Mouse (Mus musculus): ENCODE data around the gene Tlx2. TPM values are rescaled to one million over a fixed set of nuclear protein-coding genes. Genes with fewer than 3 reads are reported as not detected.

Tlx2 gene
- total RNA-seq, 1 experiment, result 0.58 TPM

GRCm38 (mm10) chr6:83024421-83024820, 45.7 kb downstream of the Tlx2 start:
- Histone ChIP-seq H3K36me3 (ENCODE audit: control insufficient read depth, insufficient read depth, low read length, poor library complexity, severe bottlenecking) (no peaks in the 10 kb centered on the region), H3K9me3 (ENCODE audit: control insufficient read depth, insufficient read depth, low read depth, low read length) (no peaks in the 10 kb centered on the region), H3K27ac (ENCODE audit: insufficient read depth, low read depth, low read length, poor library complexity, severe bottlenecking) (no peak overlapping the region), H3K9ac (ENCODE audit: insufficient read depth, low read depth, low read length, poor library complexity, severe bottlenecking) (no peak overlapping the region), H3K4me1 (ENCODE audit: control insufficient read depth in 2 of 2, insufficient read depth in 2 of 2, low read length in 2 of 2, poor library complexity in 1 of 2) (no peaks in the 10 kb centered on the region), H3K4me3 (ENCODE audit: insufficient read depth in 1 of 2, low read depth in 1 of 2, low read length in 2 of 2, poor library complexity in 1 of 2, severe bottlenecking in 1 of 2) (no peak overlapping the region)
- no peak for DNase-seq (ENCODE audit: low read depth, low spot score)
- TF ChIP-seq MAFK (IDR thresholded peaks at IDR 0.05; ENCODE audit: insufficient read depth, low read depth, low read length) (no peak), ZNF384 (IDR thresholded peaks at IDR 0.05; ENCODE audit: low read depth, low read length) (no peak), HCFC1 (IDR thresholded peaks at IDR 0.05; ENCODE audit: borderline replicate concordance, insufficient read depth, low read length) (no peak), ZC3H11A (IDR thresholded peaks at IDR 0.05; ENCODE audit: borderline replicate concordance, low read depth, low read length) (no peak), CHD2 (IDR thresholded peaks at IDR 0.05; ENCODE audit: low read depth, low read length) (no peak)
- in situ Hi-C loops (cut with MboI; ENCODE audit: low sequenced_read_pairs in 2 of 2, unreplicated experiment in 2 of 2), result no loop called here

- in situ Hi-C loops (cut with MboI; ENCODE audit: low sequenced_read_pairs in 2 of 2, unreplicated experiment in 2 of 2), result no loop called here
- Histone ChIP-seq H3K9me3 (ENCODE audit: control insufficient read depth, insufficient read depth, low read depth, low read length) (no peaks in the 10 kb centered on the region), H3K9ac (ENCODE audit: insufficient read depth, low read depth, low read length, poor library complexity, severe bottlenecking) (no peak overlapping the region), H3K27ac (ENCODE audit: insufficient read depth, low read depth, low read length, poor library complexity, severe bottlenecking) (no peak overlapping the region), H3K4me3 (ENCODE audit: insufficient read depth in 1 of 2, low read depth in 1 of 2, low read length in 2 of 2, poor library complexity in 1 of 2, severe bottlenecking in 1 of 2) (no peak overlapping the region), H3K36me3 (ENCODE audit: control insufficient read depth, insufficient read depth, low read length, poor library complexity, severe bottlenecking) (no peaks in the 10 kb centered on the region), H3K4me1 (ENCODE audit: control insufficient read depth in 2 of 2, insufficient read depth in 2 of 2, low read length in 2 of 2, poor library complexity in 1 of 2) (no peaks in the 10 kb centered on the region)
- TF ChIP-seq ZNF384 (IDR thresholded peaks at IDR 0.05; ENCODE audit: low read depth, low read length) (no peak), CHD2 (IDR thresholded peaks at IDR 0.05; ENCODE audit: low read depth, low read length) (no peak), HCFC1 (IDR thresholded peaks at IDR 0.05; ENCODE audit: borderline replicate concordance, insufficient read depth, low read length) (no peak), MAFK (IDR thresholded peaks at IDR 0.05; ENCODE audit: insufficient read depth, low read depth, low read length) (no peak), ZC3H11A (IDR thresholded peaks at IDR 0.05; ENCODE audit: borderline replicate concordance, low read depth, low read length) (no peak)
- DNase-seq (ENCODE audit: low read depth, low spot score), result no peak
These were observed 46.3 kb downstream of the Tlx2 start for GRCm38 (mm10) chr6:83023786-83024185.

- Histone ChIP-seq H3K27ac (ENCODE audit: insufficient read depth, low read depth, low read length, poor library complexity, severe bottlenecking) (no peak overlapping the region), H3K9ac (ENCODE audit: insufficient read depth, low read depth, low read length, poor library complexity, severe bottlenecking) (no peak overlapping the region), H3K4me1 (ENCODE audit: control insufficient read depth in 2 of 2, insufficient read depth in 2 of 2, low read length in 2 of 2, poor library complexity in 1 of 2) (no peaks in the 10 kb centered on the region), H3K36me3 (ENCODE audit: control insufficient read depth, insufficient read depth, low read length, poor library complexity, severe bottlenecking) (no peaks in the 10 kb centered on the region), H3K4me3 (ENCODE audit: insufficient read depth in 1 of 2, low read depth in 1 of 2, low read length in 2 of 2, poor library complexity in 1 of 2, severe bottlenecking in 1 of 2) (no peak overlapping the region), H3K9me3 (ENCODE audit: control insufficient read depth, insufficient read depth, low read depth, low read length) (no peaks in the 10 kb centered on the region)
- in situ Hi-C loops (cut with MboI; ENCODE audit: low sequenced_read_pairs in 2 of 2, unreplicated experiment in 2 of 2), result no loop called here
- TF ChIP-seq MAFK (IDR thresholded peaks at IDR 0.05; ENCODE audit: insufficient read depth, low read depth, low read length) (no peak), HCFC1 (IDR thresholded peaks at IDR 0.05; ENCODE audit: borderline replicate concordance, insufficient read depth, low read length) (no peak), ZNF384 (IDR thresholded peaks at IDR 0.05; ENCODE audit: low read depth, low read length) (no peak), ZC3H11A (IDR thresholded peaks at IDR 0.05; ENCODE audit: borderline replicate concordance, low read depth, low read length) (no peak), CHD2 (IDR thresholded peaks at IDR 0.05; ENCODE audit: low read depth, low read length) (no peak)
- no peak for DNase-seq (ENCODE audit: low read depth, low spot score)
These were observed 47.1 kb downstream of the Tlx2 start for GRCm38 (mm10) chr6:83023008-83023407.

GRCm38 (mm10) chr6:83020836-83021593, 49.1 kb downstream of the Tlx2 start:
- no peak overlapping the region for H3K4me3 ChIP-seq (ENCODE audit: insufficient read depth in 1 of 2, low read depth in 1 of 2, low read length in 2 of 2, poor library complexity in 1 of 2, severe bottlenecking in 1 of 2)
- in situ Hi-C loops (cut with MboI; ENCODE audit: low sequenced_read_pairs in 2 of 2, unreplicated experiment in 2 of 2), result no loop called here
- no peaks in the 10 kb centered on the region for H3K4me1 ChIP-seq (ENCODE audit: control insufficient read depth in 2 of 2, insufficient read depth in 2 of 2, low read length in 2 of 2, poor library complexity in 1 of 2)
- DNase-seq (ENCODE audit: low read depth, low spot score), result no peak
- no peak overlapping the region for H3K9ac ChIP-seq (ENCODE audit: insufficient read depth, low read depth, low read length, poor library complexity, severe bottlenecking)
- H3K36me3 ChIP-seq (ENCODE audit: control insufficient read depth, insufficient read depth, low read length, poor library complexity, severe bottlenecking), result no peaks in the 10 kb centered on the region
- H3K9me3 ChIP-seq (ENCODE audit: control insufficient read depth, insufficient read depth, low read depth, low read length), result no peaks in the 10 kb centered on the region
- TF ChIP-seq ZC3H11A (IDR thresholded peaks at IDR 0.05; ENCODE audit: borderline replicate concordance, low read depth, low read length) (no peak), HCFC1 (IDR thresholded peaks at IDR 0.05; ENCODE audit: borderline replicate concordance, insufficient read depth, low read length) (no peak), CHD2 (IDR thresholded peaks at IDR 0.05; ENCODE audit: low read depth, low read length) (no peak), MAFK (IDR thresholded peaks at IDR 0.05; ENCODE audit: insufficient read depth, low read depth, low read length) (no peak), ZNF384 (IDR thresholded peaks at IDR 0.05; ENCODE audit: low read depth, low read length) (no peak)
- H3K27ac ChIP-seq (ENCODE audit: insufficient read depth, low read depth, low read length, poor library complexity, severe bottlenecking), result no peak overlapping the region
